Mouse (Mus musculus) G1E (cell line): ENCODE results near the gene Thsd4. TPM values are rescaled to one million over a fixed set of nuclear protein-coding genes. Genes with fewer than 3 reads are reported as not detected.

Experiments
- ATAC-seq: 2 replicates; pipeline ENCODE4 v1.8.0; 2016; ENCODE audit warnings: mild to moderate bottlenecking; ENCODE audit not compliant: insufficient number of reproducible peaks, poor library complexity, low FRiP score, severe bottlenecking; ENCODE audit errors: extremely low read depth
- DNase-seq: peaks from one replicate; pipeline ENCODE4 v3.0.0; 2012; ENCODE audit warnings: low spot score
- H3K27me3 ChIP-seq: 2 replicates; pipeline ENCODE4 v1.6.1; 2012; ENCODE audit warnings: mild to moderate bottlenecking, low read length, inconsistent platforms; ENCODE audit not compliant: insufficient read depth
- H3K36me3 ChIP-seq: replicated peaks from 2 replicates; pipeline ENCODE3; 2012; ENCODE audit warnings: mild to moderate bottlenecking, inconsistent platforms
- H3K4me1 ChIP-seq: 2 replicates; pipeline ENCODE4 v1.6.1; 2012; ENCODE audit warnings: low read depth, low read length, inconsistent platforms, mixed read lengths; ENCODE audit not compliant: insufficient read depth
- H3K4me3 ChIP-seq: 2 replicates; pipeline ENCODE4 v1.5.1; 2012; ENCODE audit warnings: low read depth, mild to moderate bottlenecking, inconsistent platforms, low read length, moderate library complexity, mixed read lengths
- H3K9me3 ChIP-seq: replicated peaks from 2 replicates; pipeline ENCODE4 v1.6.1; 2012; ENCODE audit warnings: inconsistent platforms
- CTCF ChIP-seq: IDR thresholded peaks from 2 replicates; pipeline ENCODE4 v1.5.1; 2012; ENCODE audit warnings: low read depth, low read length, inconsistent platforms, mixed read lengths
- GATA1 ChIP-seq: IDR thresholded peaks from 2 replicates; pipeline ENCODE4 v1.6.1; 2012; ENCODE audit warnings: borderline replicate concordance, low read length, inconsistent platforms, mixed read lengths
- GATA2 ChIP-seq: IDR thresholded peaks from 2 replicates; pipeline ENCODE4 v1.6.1; 2012; ENCODE audit warnings: low read depth, low read length, inconsistent platforms, borderline replicate concordance
- POLR2AphosphoS5 ChIP-seq: IDR thresholded peaks from 2 replicates; pipeline ENCODE4 v1.6.1; 2012; ENCODE audit warnings: low read depth, low read length, inconsistent platforms; ENCODE audit not compliant: insufficient replicate concordance
- TAL1 ChIP-seq: conservative IDR thresholded peaks from 2 replicates; pipeline ENCODE4 v1.6.1; 2012; ENCODE audit warnings: low read depth, low read length, inconsistent platforms, mixed read lengths
- polyA plus RNA-seq: library from polyadenylated mRNA; stranded (reverse); fragments of >175 nt; gene quantifications from 2 replicates; pipeline ENCODE4 v1.2.3, GENCODE M21; 2012
- total RNA-seq, 2 experiments: library from RNA; stranded (forward) in 1 of 2; stranded (reverse) in 1 of 2; fragments of 200-1000 nt in 1 of 2; fragments of >200 nt in 1 of 2; fragmentation: Nextera tagmentation in 1 of 2; gene quantifications; 2 replicates each; pipeline ENCODE4 v1.2.3; 2014 to 2017

The Thsd4 gene
- total and polyA plus RNA-seq, 3 experiments = 1.8 to 2.8 (median 2.4) TPM

DNA sequence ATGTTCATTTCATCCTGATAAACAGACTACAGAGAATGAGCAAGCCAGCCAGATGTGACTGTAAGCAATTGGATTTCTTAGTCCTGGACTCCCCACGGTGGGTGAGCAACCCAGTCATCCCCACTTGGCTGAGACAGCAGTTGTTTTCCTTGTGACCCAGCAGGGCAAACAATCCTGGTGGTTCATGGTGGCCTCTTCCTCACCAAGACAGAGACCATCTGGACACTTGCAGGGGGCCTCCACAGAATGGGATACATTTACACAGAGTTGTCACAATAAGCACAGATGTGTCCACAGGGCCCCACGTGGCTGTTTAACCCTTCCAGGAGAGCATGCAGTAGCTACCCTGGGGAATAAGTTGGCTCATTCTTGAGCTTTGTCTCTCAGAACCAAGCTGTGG is 123.8 kb downstream of the Thsd4 start:
- Histone ChIP-seq H3K4me1 (peaks cover 68% of the 10 kb centered on the region), H3K36me3 (peaks cover 2% of the 10 kb centered on the region), H3K4me3 (no peak overlapping the region), H3K9me3 (no peaks in the 10 kb centered on the region), H3K27me3 (peaks cover 6% of the 10 kb centered on the region; the same call in 1 of the 2 replicates)
- ATAC-seq = no peak
- no peak for TF ChIP-seq CTCF
- no peak; the same call in 1 of the 2 replicates for TF ChIP-seq TAL1
- no peak for TF ChIP-seq GATA1
- TF ChIP-seq GATA2 = no peak
- TF ChIP-seq POLR2AphosphoS5 = no peak
- DNase-seq = no peak

GRCm38 (mm10) chr9:60396096-60396495 is 125.8 kb downstream of the Thsd4 start:
- H3K9me3 ChIP-seq = no peaks in the 10 kb centered on the region
- ATAC-seq (no peak), DNase-seq (no peak)
- H3K36me3 ChIP-seq = peaks cover 2% of the 10 kb centered on the region
- peaks cover 5% of the 10 kb centered on the region; the same call in 1 of the 2 replicates for H3K27me3 ChIP-seq
- H3K4me3 ChIP-seq = no peak overlapping the region
- peaks cover 62% of the 10 kb centered on the region for H3K4me1 ChIP-seq
- TF ChIP-seq CTCF = no peak
- no peak for TF ChIP-seq TAL1
- no peak for TF ChIP-seq POLR2AphosphoS5
- no peak for TF ChIP-seq GATA1
- TF ChIP-seq GATA2 = no peak

DNA sequence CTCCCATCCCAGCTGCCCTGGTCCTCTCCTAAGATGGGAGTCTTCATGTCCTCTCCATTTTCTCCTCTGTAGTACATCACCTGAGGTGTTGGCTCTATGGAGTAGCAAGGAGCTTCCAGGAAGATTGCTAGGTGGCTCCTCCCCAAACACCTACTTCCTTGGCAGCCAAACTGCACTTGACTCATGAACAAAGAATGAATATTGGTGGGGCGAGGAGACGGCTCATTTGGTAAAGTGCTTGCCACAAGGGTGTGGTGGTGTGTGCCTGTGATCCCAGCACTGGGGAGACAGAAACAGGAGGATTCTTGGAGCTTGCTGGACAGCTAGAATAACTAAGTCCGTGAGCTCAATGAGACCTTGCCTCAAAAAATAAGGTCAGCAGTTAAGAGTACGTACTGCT is 128.9 kb downstream of the Thsd4 start:
- H3K36me3 ChIP-seq = peaks cover 2% of the 10 kb centered on the region
- H3K27me3 ChIP-seq = peaks cover 5% of the 10 kb centered on the region
- H3K9me3 ChIP-seq = no peaks in the 10 kb centered on the region
- DNase-seq (no peak), ATAC-seq (no peak)
- no peak overlapping the region for H3K4me3 ChIP-seq
- TF ChIP-seq TAL1 = no peak
- no peak for TF ChIP-seq GATA1
- TF ChIP-seq GATA2 = no peak
- TF ChIP-seq POLR2AphosphoS5 = no peak
- no peak for TF ChIP-seq CTCF
- peaks cover 31% of the 10 kb centered on the region for H3K4me1 ChIP-seq

- peaks cover 35% of the 10 kb centered on the region for H3K27me3 ChIP-seq
- no peaks in the 10 kb centered on the region for H3K9me3 ChIP-seq
- peaks cover 12% of the 10 kb centered on the region for H3K4me1 ChIP-seq
- no peaks in the 10 kb centered on the region for H3K36me3 ChIP-seq
- DNase-seq (no peak), ATAC-seq (no peak)
- no peak overlapping the region for H3K4me3 ChIP-seq
- no peak for TF ChIP-seq CTCF
Measured at GRCm38 (mm10) chr9:60384751-60385150, 137.1 kb downstream of the Thsd4 start.

GRCm38 (mm10) chr9:60382941-60383340 is 138.9 kb downstream of the Thsd4 start:
- ATAC-seq (no peak), DNase-seq (no peak)
- H3K9me3 ChIP-seq = no peaks in the 10 kb centered on the region
- no peaks in the 10 kb centered on the region for H3K36me3 ChIP-seq
- TF ChIP-seq POLR2AphosphoS5 (no peak), GATA2 (no peak), TAL1 (no peak), GATA1 (no peak), CTCF (no peak)
- peaks cover 12% of the 10 kb centered on the region for H3K4me1 ChIP-seq
- H3K27me3 ChIP-seq = peaks cover 49% of the 10 kb centered on the region
- H3K4me3 ChIP-seq = no peak overlapping the region

DNA sequence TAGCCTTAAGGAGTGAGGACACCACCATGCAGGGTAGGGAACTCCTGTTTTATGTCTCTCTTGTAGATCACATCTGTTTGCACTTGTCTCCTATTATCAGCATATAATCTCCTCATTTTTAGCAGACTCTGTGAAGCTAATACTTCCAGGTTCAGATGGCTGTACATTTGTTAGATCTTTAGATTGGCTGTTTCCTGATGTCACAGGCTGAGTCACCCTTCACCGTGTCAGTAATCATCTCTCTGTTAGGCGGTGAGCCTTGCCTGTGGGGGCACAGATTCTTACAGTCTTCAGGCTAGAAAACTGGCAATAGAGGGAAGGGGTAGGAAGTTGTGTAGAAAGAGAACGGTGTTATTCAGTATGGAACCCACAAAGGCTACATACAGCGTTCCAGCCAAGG is 139.3 kb downstream of the Thsd4 start:
- Histone ChIP-seq H3K27me3 (peaks cover 49% of the 10 kb centered on the region), H3K9me3 (no peaks in the 10 kb centered on the region), H3K36me3 (no peaks in the 10 kb centered on the region), H3K4me1 (peaks cover 12% of the 10 kb centered on the region), H3K4me3 (no peak overlapping the region)
- ATAC-seq (peak; percentile 28; the same call in 1 of the 2 replicates), DNase-seq (no peak)
- no peak for TF ChIP-seq GATA2
- no peak for TF ChIP-seq CTCF
- no peak for TF ChIP-seq GATA1
- TF ChIP-seq TAL1 = no peak
- no peak for TF ChIP-seq POLR2AphosphoS5

- no peak for TF ChIP-seq CTCF
- no peak for TF ChIP-seq GATA1
- TF ChIP-seq POLR2AphosphoS5 = no peak
- no peak for TF ChIP-seq TAL1
- TF ChIP-seq GATA2 = no peak
- ATAC-seq (no peak), DNase-seq (no peak)
- no peak overlapping the region for H3K4me3 ChIP-seq
- no peaks in the 10 kb centered on the region for H3K36me3 ChIP-seq
- peaks cover 50% of the 10 kb centered on the region for H3K27me3 ChIP-seq
- H3K4me1 ChIP-seq = peaks cover 9% of the 10 kb centered on the region
- H3K9me3 ChIP-seq = no peaks in the 10 kb centered on the region
Measured at GRCm38 (mm10) chr9:60381010-60381409, 140.8 kb downstream of the Thsd4 start.
